Mouse (Mus musculus): ENCODE results near the gene Wdr77.
"Not testable (repeated sequence)": the region's sequence is repeated elsewhere in the genome, so short reads cannot be mapped to it uniquely, and the experiment has no call there.

Wdr77 gene

GRCm38 (mm10) chr3:105958974-105959580 is at the start of gene Wdr77:
TSS of gene Wdr77 (plus strand) at chr3:105959369.
- peak; percentile 99 for DNase-seq

GRCm38 (mm10) chr3:105910519-105911190 is 48.5 kb upstream of the Wdr77 start:
- peak; percentile 76 for DNase-seq

- DNase-seq = no peak
Observed at GRCm38 (mm10) chr3:105912097-105912880, 46.9 kb upstream of the Wdr77 start.

- no peak for DNase-seq
Observed at GRCm38 (mm10) chr3:105913839-105914681, 45.1 kb upstream of the Wdr77 start.

- no peak for DNase-seq
Observed at GRCm38 (mm10) chr3:105915281-105915680, 43.9 kb upstream of the Wdr77 start.

- not testable (repeated sequence) for DNase-seq
Observed at GRCm38 (mm10) chr3:105916455-105916854, 42.7 kb upstream of the Wdr77 start.

- peak; percentile 71 for DNase-seq
Observed at GRCm38 (mm10) chr3:105917656-105918354, 41.4 kb upstream of the Wdr77 start.

- DNase-seq = peak; percentile 30
Observed at GRCm38 (mm10) chr3:105918355-105918745, 40.8 kb upstream of the Wdr77 start.

- peak; percentile 15 for DNase-seq
Observed at GRCm38 (mm10) chr3:105920743-105921142, 38.4 kb upstream of the Wdr77 start.

GRCm38 (mm10) chr3:105921959-105922358 is 37.2 kb upstream of the Wdr77 start:
- DNase-seq = no peak

- DNase-seq = peak; percentile 42
Observed at GRCm38 (mm10) chr3:105924616-105925015, 34.6 kb upstream of the Wdr77 start.

- DNase-seq = peak; percentile 57
Observed at GRCm38 (mm10) chr3:105927561-105928194, 31.5 kb upstream of the Wdr77 start.

- peak; percentile 48 for DNase-seq
Observed at GRCm38 (mm10) chr3:105928195-105928569, 31.0 kb upstream of the Wdr77 start.

- no peak for DNase-seq
Observed at GRCm38 (mm10) chr3:105928781-105929180, 30.4 kb upstream of the Wdr77 start.

- peak; percentile 17 for DNase-seq
Observed at GRCm38 (mm10) chr3:105929821-105930220, 29.3 kb upstream of the Wdr77 start.

- peak; percentile 76 for DNase-seq
Observed at GRCm38 (mm10) chr3:105931095-105931494, 28.1 kb upstream of the Wdr77 start.

GRCm38 (mm10) chr3:105932240-105933071 is 26.7 kb upstream of the Wdr77 start, which contains the start of gene I830077J02Rik:
TSS of gene I830077J02Rik (minus strand) at chr3:105932664.
- peak; percentile 88 for DNase-seq

GRCm38 (mm10) chr3:105933926-105934325 is 25.2 kb upstream of the Wdr77 start:
- DNase-seq = peak; percentile 36

GRCm38 (mm10) chr3:105935033-105935432 is 24.1 kb upstream of the Wdr77 start:
- DNase-seq = peak; percentile 96

GRCm38 (mm10) chr3:105936111-105936510 is 23.1 kb upstream of the Wdr77 start:
- no peak for DNase-seq

GRCm38 (mm10) chr3:105951348-105951747 is 7.8 kb upstream of the Wdr77 start:
- DNase-seq = peak; percentile 70
